Mouse (Mus musculus) erythroblast, adult 5-6 weeks (primary cell): ENCODE results near the gene Smim26. TPM values are rescaled to one million over a fixed set of nuclear protein-coding genes. Genes with fewer than 3 reads are reported as not detected.
"Not testable (repeated sequence)": the region's sequence is repeated elsewhere in the genome, so short reads cannot be mapped to it uniquely, and the experiment has no call there.

Experiments
- ATAC-seq: replicated peaks from 2 replicates; pipeline ENCODE4 v1.8.0; 2016; ENCODE audit warnings: moderate number of reproducible peaks, mild to moderate bottlenecking, moderate TSS enrichment, inconsistent platforms; ENCODE audit not compliant: poor library complexity, low FRiP score, severe bottlenecking
- total RNA-seq, 2 experiments: library from RNA; stranded (forward) in 1 of 2; stranded (reverse) in 1 of 2; fragments of 150-400 nt in 1 of 2; fragments of 200-764, 138-1000 nt in 1 of 2; gene quantifications; 2 replicates each; pipeline versions ENCODE4 v1.2.3 to v1.2.4; 2015 to 2017; ENCODE audit warnings: low replicate concordance in 2 of 2

The Smim26 gene
- total RNA-seq (2015; ENCODE audit: low replicate concordance) (6.1 and 15.4 TPM in 2 replicates), total RNA-seq (2017; ENCODE audit: low replicate concordance) (not detected in 2 replicates)

DNA sequence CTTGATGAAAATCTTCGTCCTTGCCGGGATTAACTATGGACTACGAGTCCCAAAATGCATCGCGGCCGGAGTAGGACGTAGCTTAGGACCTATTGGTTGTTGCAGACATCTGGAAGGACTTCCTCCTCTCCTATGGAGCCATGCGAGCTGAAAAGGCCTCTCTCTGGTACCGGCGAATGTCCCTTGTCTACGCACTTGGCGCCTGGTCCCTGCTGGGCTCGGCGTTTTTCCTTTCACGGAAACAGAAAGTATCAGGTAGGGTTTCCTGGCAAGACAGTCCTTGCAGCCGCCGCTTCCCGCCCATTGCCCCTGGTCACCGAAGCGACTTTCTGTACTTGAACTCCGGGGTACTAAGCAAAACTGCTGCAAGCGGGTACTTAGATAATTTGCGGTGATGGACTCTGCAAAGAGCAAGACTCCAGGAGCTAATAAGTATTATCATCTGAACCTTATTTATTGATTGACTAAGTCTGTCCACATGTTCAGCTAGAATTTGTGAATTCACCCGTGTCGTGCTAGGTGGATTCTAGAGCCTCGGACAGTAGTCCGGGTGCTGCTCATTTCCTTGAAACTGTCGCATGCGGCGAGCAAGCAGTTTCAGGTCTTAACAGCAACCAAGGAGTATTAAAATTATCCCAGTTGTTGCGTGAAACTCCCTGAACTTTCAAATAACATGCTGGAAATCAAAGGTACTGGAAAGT, at the start of gene Smim26:
Gene Smim26 (plus strand): TSS at position 104 of the 701 bp plus-strand sequence.
- peak; percentile 93 for ATAC-seq

DNA sequence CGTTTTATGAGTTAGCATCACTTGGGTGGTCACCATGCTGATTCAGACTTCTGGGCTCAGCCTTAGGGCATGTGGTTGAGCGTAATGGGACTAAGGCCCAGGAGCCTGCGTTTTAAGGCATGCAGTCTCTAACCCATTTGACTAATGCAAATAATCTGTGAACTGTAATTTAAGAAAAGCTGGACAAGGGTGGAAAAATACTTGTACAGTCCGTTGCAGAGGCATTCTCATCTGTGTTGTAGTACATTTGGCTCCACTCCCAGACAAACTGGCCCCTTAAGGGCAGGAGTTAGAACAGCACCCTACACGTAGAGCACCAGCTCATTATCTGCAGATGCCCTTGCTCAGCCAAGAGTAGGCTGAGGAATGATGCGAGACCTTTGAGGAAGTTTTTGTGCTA, 49.2 kb upstream of the Smim26 start:
- ATAC-seq = no peak

DNA sequence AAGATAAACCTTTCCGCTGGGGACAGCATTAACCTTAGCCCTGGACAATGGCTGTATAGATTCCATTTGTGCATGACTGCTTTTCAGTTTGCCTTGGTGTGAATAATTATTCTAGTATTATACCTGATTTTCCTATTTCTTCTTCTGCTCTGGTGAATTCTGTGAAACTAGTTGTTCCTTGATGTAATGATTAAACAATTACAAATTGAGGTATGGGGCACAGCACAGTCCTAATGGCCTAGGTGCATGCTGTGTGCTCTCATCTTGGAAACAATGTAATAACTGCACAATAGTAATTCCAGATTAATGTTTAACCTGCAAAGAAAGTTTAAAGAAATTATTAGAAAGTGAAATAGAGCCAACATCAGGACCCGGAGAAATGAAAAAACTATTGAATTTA, 48.8 kb upstream of the Smim26 start:
- ATAC-seq = no peak

- ATAC-seq = no peak
Observed at GRCm38 (mm10) chr2:144545481-144545880, 48.4 kb upstream of the Smim26 start.

DNA sequence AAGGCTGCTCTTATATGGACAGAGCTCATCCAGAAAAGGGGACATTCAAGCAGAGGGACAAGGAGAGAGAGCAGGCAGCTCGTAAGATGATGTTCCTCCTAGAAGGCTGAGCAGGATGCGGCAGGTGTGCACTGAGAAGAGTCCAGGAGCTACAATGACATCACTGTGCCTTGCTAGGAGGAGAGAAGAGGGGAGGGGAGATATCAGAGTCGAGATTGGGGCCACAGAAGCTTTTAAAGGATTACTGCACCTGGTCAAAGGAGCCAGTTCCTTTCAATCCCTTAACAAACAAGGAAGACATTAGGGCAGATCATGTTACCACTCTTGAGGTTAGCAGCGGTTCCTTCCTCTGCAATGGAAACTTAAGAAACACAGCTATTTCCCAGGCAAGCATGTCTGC, 46.3 kb upstream of the Smim26 start:
- no peak for ATAC-seq

GRCm38 (mm10) chr2:144550529-144550928, 43.3 kb upstream of the Smim26 start, which contains the start of gene Rbbp9:
Gene Rbbp9 (minus strand): TSS chr2:144550869.
- 0 out of 2 replicates have a peak, but pooled peaks have one; percentile 26 for ATAC-seq

- ATAC-seq = no peak
Observed at GRCm38 (mm10) chr2:144553905-144554304, 39.9 kb upstream of the Smim26 start.

GRCm38 (mm10) chr2:144555286-144555819, 38.5 kb upstream of the Smim26 start:
- peak; percentile 6; the same call in 1 of the 2 replicates for ATAC-seq

GRCm38 (mm10) chr2:144555820-144556552, 37.9 kb upstream of the Smim26 start, which contains the start of gene Sec23b:
Gene Sec23b (plus strand): TSS chr2:144556229.
- ATAC-seq = peak; percentile 97

DNA sequence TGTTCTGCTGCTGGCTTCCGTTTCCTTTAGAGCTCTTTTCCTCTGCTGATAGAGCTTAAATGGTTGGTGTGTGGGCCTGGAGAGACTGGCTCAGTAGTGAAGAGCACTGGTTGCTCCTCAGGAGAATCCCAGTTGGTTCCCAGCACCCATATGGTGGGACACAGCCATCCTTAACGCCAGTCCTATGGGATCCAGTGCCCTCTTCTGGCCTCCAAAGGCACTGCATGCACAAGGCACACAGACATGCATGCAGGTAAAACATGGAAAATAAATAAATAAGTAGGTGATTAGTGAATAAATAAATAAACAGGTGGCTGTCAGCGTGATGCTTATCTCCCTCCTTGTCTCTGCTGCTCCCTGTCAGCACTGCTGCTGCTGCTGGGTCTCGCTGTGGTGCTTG, 5.1 kb upstream of the Smim26 start:
- ATAC-seq = no peak

DNA sequence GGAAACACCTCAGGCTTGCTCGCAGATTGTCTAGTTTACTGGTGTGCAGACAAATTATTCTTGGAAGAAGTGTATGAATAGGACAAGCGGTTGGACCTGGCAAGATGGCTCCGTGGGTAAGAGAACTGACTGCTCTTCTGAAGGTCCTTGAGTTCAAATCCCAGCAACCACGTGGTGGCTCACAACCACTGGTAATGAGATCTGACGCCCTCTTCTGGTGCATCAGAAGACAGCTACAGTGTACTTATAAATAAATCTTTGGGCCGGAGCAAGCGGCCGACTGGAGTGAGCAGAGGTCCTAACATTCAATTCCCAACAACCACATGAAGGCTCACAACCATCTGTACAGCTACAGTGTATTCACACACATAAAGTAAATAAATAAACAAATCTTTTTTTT, 818 bp upstream of the Smim26 start:
- ATAC-seq = not testable (repeated sequence)

GRCm38 (mm10) chr2:144598006-144598405, 4.2 kb downstream of the Smim26 start:
- no peak for ATAC-seq

GRCm38 (mm10) chr2:144599831-144600687, 6.2 kb downstream of the Smim26 start, which contains the start of gene Dtd1:
Gene Dtd1 (plus strand): TSS chr2:144599897.
- peak; percentile 99 for ATAC-seq

- ATAC-seq = no peak
Observed at GRCm38 (mm10) chr2:144601576-144601975, 7.7 kb downstream of the Smim26 start.

- no peak for ATAC-seq
Observed at GRCm38 (mm10) chr2:144613956-144614355, 20.1 kb downstream of the Smim26 start.

GRCm38 (mm10) chr2:144617074-144617874, 23.4 kb downstream of the Smim26 start:
- ATAC-seq = no peak

DNA sequence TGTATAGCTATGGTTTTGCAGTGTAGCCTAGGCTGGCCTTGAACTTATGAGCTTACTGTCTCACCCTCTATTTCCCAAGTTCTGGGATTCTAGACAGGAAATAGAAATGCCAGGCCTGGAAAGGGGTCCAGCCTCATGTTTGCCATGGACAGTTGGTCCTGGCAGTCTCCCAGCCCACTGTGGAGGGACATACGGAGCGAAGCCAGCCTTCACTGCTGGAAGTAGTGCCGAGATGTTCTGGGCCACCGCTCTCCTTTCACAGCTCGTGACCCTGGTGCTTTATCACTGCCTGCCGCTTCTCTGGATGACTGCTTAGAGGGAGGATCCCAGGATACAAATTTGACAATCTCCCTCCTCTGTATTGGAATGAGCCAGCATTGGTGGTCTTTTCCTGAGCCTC, 27.6 kb downstream of the Smim26 start:
- no peak for ATAC-seq

GRCm38 (mm10) chr2:144633551-144633950, 39.7 kb downstream of the Smim26 start:
- no peak for ATAC-seq

DNA sequence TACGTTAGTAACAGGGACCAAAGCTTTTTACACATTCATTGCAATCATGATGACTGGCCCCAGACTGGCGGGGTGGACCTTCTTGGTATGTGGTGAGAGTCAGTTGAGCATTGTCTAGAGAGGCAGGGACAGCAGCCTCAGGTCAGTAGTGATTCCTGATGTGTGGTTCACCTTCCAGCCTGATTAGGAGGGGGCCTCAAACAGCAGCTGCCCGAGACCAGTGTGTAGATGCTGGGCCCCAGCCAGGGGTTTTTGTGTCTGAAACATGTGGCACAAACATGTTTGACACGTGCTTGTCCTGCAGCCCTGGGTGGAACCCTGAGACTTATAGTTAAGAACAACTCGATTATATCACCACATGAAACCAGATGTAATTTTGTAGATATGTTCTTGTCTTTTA, 40.4 kb downstream of the Smim26 start:
- ATAC-seq = no peak
